Mouse (Mus musculus): ENCODE results near the gene Zfp385c. TPM values are rescaled to one million over a fixed set of nuclear protein-coding genes. Genes with fewer than 3 reads are reported as not detected.

Gene Zfp385c
- polyA plus RNA-seq, 1 experiment from 2014 or later: 0.18 TPM

GRCm38 (mm10) chr11:100735954-100736745, 43.9 kb upstream of the Zfp385c start:
- Histone ChIP-seq H3K4me3 (ENCODE audit: low read depth, low read length) (peak overlapping the region; percentile 8; the same call in 1 of the 2 replicates), H3K4me2 (replicated peaks; ENCODE audit: low read depth) (peak overlapping the region; percentile 34), H3K27ac (replicated peaks) (0 out of 2 replicates have a peak overlapping the region, but pooled peaks have one; percentile 40), H3K36me3 (ENCODE audit: control insufficient read depth, insufficient read depth, low read length) (no peaks in the 10 kb centered on the region), H3K27me3 (ENCODE audit: control insufficient read depth, insufficient read depth, low read length) (no peaks in the 10 kb centered on the region), H3K9me3 (ENCODE audit: control insufficient read depth, low read length) (no peaks in the 10 kb centered on the region), H3K9ac (ENCODE audit: low read length) (0 out of 2 replicates have a peak overlapping the region, but pooled peaks have one; percentile 27), H3K4me1 (replicated peaks; ENCODE audit: control insufficient read depth, insufficient read depth) (0 out of 2 replicates have a peak, but pooled peaks cover 6% of the 10 kb centered on the region)
- WGBS: 71% methylated on average over 14 of the region's 14 CpGs
- no peak for ATAC-seq (ENCODE audit: low FRiP score, low TSS enrichment)
- DNase-seq (ENCODE audit: low spot score): no peak
- TF ChIP-seq CTCF (IDR thresholded peaks at IDR 0.05; ENCODE audit: low read depth) (no peak), EP300 (optimal IDR thresholded peaks at IDR 0.05) (no peak)

GRCm38 (mm10) chr11:100735134-100735865, 43.0 kb upstream of the Zfp385c start:
- Histone ChIP-seq H3K36me3 (ENCODE audit: control insufficient read depth, insufficient read depth, low read length) (no peaks in the 10 kb centered on the region), H3K27ac (replicated peaks) (no peak overlapping the region), H3K9me3 (ENCODE audit: control insufficient read depth, low read length) (no peaks in the 10 kb centered on the region), H3K9ac (ENCODE audit: low read length) (0 out of 2 replicates have a peak overlapping the region, but pooled peaks have one; percentile 27), H3K4me3 (ENCODE audit: low read depth, low read length) (no peak overlapping the region), H3K4me2 (replicated peaks; ENCODE audit: low read depth) (peak overlapping the region; percentile 34), H3K27me3 (ENCODE audit: control insufficient read depth, insufficient read depth, low read length) (no peaks in the 10 kb centered on the region), H3K4me1 (replicated peaks; ENCODE audit: control insufficient read depth, insufficient read depth) (0 out of 2 replicates have a peak, but pooled peaks cover 6% of the 10 kb centered on the region)
- DNase-seq (ENCODE audit: low spot score): no peak
- no peak for ATAC-seq (ENCODE audit: low FRiP score, low TSS enrichment)
- TF ChIP-seq EP300 (optimal IDR thresholded peaks at IDR 0.05) (no peak), CTCF (IDR thresholded peaks at IDR 0.05; ENCODE audit: low read depth) (no peak)
- WGBS: 82% methylated on average over 9 of the region's 9 CpGs

- TF ChIP-seq CTCF (IDR thresholded peaks at IDR 0.05; ENCODE audit: low read depth) (no peak), EP300 (optimal IDR thresholded peaks at IDR 0.05) (no peak)
- no peak overlapping the region for H3K27ac ChIP-seq (replicated peaks)
- WGBS: 89% methylated on average over 6 of the region's 6 CpGs
Observed at GRCm38 (mm10) chr11:100730477-100731205, 38.4 kb upstream of the Zfp385c start.

GRCm38 (mm10) chr11:100729976-100730375, 37.7 kb upstream of the Zfp385c start:
- Histone ChIP-seq H3K36me3 (ENCODE audit: control insufficient read depth, insufficient read depth, low read length) (peaks cover 4% of the 10 kb centered on the region; the same call in 1 of the 2 replicates), H3K4me2 (replicated peaks; ENCODE audit: low read depth) (no peak overlapping the region), H3K27ac (replicated peaks) (no peak overlapping the region), H3K4me1 (replicated peaks; ENCODE audit: control insufficient read depth, insufficient read depth) (no peaks in the 10 kb centered on the region), H3K27me3 (ENCODE audit: control insufficient read depth, insufficient read depth, low read length) (no peaks in the 10 kb centered on the region), H3K9ac (ENCODE audit: low read length) (no peak overlapping the region), H3K9me3 (ENCODE audit: control insufficient read depth, low read length) (no peaks in the 10 kb centered on the region), H3K4me3 (ENCODE audit: low read depth, low read length) (no peak overlapping the region)
- WGBS: 88% methylated on average over 4 of the region's 4 CpGs
- ATAC-seq (ENCODE audit: low FRiP score, low TSS enrichment) (no peak), DNase-seq (ENCODE audit: low spot score) (no peak)
- TF ChIP-seq CTCF (IDR thresholded peaks at IDR 0.05; ENCODE audit: low read depth) (no peak), EP300 (optimal IDR thresholded peaks at IDR 0.05) (no peak)

More at GRCm38 (mm10) chr11:100730477-100731205, 38.4 kb upstream of the Zfp385c start:
- Histone ChIP-seq H3K36me3 (ENCODE audit: control insufficient read depth, insufficient read depth, low read length) (peaks cover 4% of the 10 kb centered on the region; the same call in 1 of the 2 replicates), H3K4me3 (ENCODE audit: low read depth, low read length) (no peak overlapping the region), H3K27me3 (ENCODE audit: control insufficient read depth, insufficient read depth, low read length) (no peaks in the 10 kb centered on the region), H3K9ac (ENCODE audit: low read length) (no peak overlapping the region), H3K4me2 (replicated peaks; ENCODE audit: low read depth) (no peak overlapping the region), H3K9me3 (ENCODE audit: control insufficient read depth, low read length) (no peaks in the 10 kb centered on the region), H3K4me1 (replicated peaks; ENCODE audit: control insufficient read depth, insufficient read depth) (no peaks in the 10 kb centered on the region)
- ATAC-seq (ENCODE audit: low FRiP score, low TSS enrichment): no peak
- DNase-seq (ENCODE audit: low spot score): no peak

GRCm38 (mm10) chr11:100728601-100729000, 36.3 kb upstream of the Zfp385c start:
- Histone ChIP-seq H3K4me1 (replicated peaks; ENCODE audit: control insufficient read depth, insufficient read depth) (no peaks in the 10 kb centered on the region), H3K27ac (replicated peaks) (no peak overlapping the region), H3K4me2 (replicated peaks; ENCODE audit: low read depth) (no peak overlapping the region), H3K9ac (ENCODE audit: low read length) (no peak overlapping the region), H3K9me3 (ENCODE audit: control insufficient read depth, low read length) (no peaks in the 10 kb centered on the region), H3K36me3 (ENCODE audit: control insufficient read depth, insufficient read depth, low read length) (peaks cover 4% of the 10 kb centered on the region; the same call in 1 of the 2 replicates), H3K27me3 (ENCODE audit: control insufficient read depth, insufficient read depth, low read length) (no peaks in the 10 kb centered on the region), H3K4me3 (ENCODE audit: low read depth, low read length) (no peak overlapping the region)
- ATAC-seq (ENCODE audit: low FRiP score, low TSS enrichment): no peak
- 83% methylated on average over 6 of the region's 6 CpGs for WGBS
- TF ChIP-seq CTCF (IDR thresholded peaks at IDR 0.05; ENCODE audit: low read depth): no peak
- no peak for DNase-seq (ENCODE audit: low spot score)
